Mouse (Mus musculus) neutrophil, adult 83 days (primary cell): ENCODE results near the gene Atf7. TPM values are rescaled to one million over a fixed set of nuclear protein-coding genes. Genes with fewer than 3 reads are reported as not detected.

Experiments used
- total RNA-seq, 2 experiments: library from RNA; stranded (reverse); gene quantifications; one replicate each; pipeline ENCODE4 v1.2.4; 2023

Atf7 gene
- 10 to 100 TPM; 69.5 to 74.2 TPM for total RNA-seq

DNA sequence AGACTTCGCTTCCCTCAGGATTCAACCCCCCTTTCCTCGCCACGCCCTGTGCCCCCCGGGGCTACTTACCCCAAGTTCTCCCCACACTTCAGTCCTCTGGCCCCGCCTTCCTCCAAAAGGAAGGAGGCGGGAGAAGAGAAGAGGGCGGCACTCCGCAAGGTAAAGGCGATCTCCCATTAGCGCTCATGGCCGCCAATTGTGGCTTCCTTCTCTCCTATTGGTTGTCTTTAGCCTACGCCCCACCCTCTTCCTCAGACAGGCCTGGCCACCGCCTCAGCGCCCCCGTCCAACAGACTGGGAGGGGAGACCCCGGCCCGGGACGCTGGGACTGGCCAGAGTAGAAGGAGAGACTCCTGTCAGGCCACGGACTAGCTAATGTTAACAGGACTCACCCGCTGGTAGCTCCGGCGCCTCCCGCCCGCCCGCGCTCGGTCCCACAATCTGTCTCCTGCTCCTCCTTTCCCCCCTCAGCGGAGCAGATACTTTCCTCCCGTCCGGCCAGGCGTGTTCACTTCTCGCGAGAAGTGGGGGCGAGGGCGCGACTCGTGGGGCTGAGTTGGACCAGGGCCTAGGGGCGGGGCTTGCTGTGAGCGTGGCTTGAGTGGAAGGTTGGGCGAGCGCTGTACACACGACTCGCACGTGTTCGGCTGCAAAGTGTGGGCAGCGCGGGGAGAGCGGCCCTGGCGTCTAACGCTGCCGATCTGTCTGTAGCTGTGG lies at the start of gene Atf7, which contains the start of gene Gm28047:
TSS of gene Atf7 (minus strand) at position 495 of the 717 bp plus-strand sequence.
TSS of gene Gm28047 (minus strand) at position 98 of the 717 bp plus-strand sequence.

DNA sequence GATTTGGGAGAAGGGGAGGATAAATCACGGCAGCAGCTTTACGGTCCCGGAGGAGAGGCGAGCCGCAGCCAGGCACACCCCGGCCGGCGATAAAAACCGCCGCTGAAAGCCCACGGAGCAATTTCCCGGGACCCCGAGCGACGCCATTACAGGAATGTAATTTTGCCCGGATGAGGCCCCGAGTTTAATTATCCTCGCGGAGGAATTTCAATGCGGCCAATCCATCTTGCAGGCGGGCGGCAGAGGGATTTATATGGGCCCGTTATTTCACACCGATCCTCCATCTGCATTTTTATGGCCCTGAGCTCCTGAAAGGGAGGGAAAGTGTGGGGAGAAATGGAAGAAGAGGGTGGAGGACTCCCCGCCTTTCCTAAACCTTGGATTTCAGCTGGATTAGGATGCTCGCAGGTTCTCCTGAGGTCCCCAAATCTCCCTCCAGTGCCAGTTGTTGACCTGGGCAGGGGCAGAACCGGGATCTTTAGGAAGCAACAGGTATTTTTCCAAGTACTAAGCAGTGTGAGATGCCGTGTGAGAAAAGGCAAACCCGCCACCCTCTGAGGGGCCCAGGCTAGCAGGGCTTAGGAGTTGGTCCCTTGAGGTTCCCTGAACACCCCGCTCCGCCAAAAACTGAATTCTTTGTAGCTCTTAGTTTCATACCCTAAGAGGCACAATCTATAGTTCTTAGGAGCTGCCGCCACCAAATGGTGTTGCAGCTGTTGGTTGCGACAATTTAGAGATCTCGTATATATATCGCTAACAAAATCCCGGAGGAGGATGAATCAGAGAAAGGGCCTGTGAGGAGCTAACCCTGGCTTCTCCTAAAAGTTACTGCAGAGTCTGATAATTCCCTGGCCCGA lies 47.2 kb upstream of the Atf7 start, which contains the start of gene Atp5g2:
TSS of gene Atp5g2 (minus strand) at position 138 of the 857 bp plus-strand sequence.

DNA sequence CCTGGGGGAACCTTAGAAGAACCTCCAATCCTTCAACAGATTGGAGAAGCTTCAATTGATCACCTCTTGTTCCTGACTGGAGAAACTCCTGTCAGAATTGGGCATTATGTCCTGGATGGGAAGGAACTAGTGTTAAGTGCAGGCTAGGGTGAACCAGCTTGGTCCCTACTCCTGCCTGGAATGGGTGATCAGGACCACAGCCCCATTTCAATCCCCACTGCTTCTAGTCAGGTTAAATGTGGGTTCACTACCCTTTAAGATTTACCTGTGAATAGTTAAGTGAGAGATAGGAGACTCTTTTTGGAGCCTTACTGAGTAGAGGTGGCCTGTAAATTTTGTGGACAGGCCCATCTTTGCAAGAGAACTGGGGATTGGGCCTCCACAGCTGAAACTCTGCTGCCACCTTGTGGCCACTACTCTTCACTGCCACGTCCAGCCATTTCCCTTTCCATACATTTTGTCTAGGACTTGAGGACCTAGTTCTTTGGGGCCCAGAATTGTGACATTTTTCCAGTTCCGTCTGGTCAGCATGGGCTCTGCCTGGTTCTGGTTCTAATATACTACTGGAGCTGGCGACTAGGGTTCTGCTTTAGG lies 100.3 kb downstream of the Atf7 start, which contains the start of gene Npff:
TSS of gene Npff (minus strand) at position 51 of the 594 bp plus-strand sequence.

DNA sequence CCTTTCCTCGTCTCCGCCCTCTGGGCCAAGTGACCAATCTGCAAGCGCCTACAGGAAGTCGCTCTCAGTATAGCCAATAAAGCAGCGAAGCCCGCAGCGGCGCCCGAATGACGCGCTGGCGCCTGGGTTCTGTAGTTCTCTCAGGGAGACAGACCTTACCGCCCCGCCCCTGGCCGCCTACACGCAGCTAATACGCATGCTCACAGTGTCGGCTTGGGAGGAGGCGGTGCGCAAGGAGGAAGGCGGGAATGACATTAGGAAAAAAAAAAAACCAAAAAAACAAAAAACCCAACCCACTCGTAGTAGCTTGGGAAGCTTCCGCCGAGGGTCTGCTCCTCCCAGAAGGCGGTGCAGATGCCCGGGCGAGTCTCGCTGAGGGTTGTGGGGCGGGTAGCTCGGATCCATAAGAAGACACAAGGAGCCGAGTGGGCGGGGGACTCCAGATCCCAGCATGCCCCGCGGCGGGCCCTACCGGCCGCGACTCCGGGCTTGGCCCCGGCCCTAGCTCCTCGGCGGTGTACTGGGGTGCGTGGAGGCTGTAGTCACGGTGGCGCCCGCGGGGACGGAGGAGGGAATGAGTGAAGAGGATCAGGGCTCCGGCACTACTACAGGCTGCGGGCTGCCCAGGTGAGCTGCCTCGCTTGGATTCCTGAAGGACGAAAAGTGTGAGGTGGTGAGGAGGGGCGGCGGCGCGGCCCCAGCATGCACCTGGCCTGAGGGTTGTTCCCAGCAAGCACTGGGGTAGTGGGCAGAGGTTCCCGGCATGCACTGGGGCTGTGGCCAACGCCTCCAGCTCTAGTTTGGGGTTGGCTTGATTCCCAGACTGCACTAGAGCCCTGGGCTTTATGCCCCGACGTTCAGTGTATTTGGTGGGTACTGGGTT lies 107.0 kb downstream of the Atf7 start, which contains the start of gene Tarbp2:
TSS of gene Tarbp2 (plus strand) at position 217 of the 883 bp plus-strand sequence.

DNA sequence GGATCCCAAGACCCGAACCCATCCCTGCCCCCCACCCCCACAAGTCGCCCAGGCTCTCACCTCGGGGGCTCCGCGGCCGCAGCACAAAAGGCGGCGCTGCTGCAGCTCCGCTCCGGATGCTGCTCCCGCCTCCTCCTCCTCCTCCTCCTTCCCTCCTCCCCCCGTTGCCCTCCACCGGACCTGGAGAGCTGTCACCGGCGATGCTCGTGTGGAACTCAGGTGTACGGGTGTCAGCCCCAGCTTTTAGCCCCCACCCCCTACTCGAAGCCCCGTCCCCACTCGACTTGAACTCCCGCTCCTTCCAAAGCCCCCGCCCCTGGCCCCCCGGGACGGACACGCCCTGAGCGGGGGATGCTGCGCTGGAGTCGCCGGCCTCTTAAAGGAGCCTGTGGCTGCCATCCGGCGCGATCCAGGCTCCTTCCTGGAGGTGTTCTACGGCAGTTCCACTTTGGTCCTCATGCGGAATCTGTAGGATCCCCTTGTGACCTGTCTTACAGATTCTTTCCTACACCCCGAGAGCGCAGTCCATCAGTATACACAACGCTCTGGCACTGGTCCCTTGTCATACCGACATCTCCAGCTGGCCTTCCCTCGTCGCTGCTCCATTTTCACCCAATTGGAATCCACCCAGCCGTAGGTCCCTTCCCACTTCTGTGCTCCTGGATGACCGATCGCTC lies 108.4 kb downstream of the Atf7 start, which contains the start of gene Map3k12:
TSS of gene Map3k12 (minus strand) at position 337 of the 677 bp plus-strand sequence.

DNA sequence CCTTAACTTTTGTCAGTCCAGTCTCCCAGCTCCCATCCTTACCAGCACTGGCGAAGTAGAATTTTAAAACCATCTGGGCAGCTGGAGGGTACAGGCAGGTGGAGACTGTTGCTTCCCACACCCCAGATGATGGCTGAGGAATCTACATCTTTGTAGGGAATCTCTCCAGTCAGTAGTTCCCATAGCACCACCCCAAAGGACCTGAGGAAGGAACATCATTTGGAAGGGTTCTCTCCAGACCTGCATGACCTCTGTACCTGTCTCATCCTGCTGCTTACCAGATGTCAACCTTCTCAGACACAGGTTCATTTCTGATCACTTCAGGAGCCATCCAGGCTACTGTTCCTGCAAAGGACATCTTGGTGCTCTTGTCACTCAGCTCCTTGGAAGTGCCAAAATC lies 121.8 kb downstream of the Atf7 start, which contains the start of gene Gm10337:
TSS of gene Gm10337 (plus strand) at position 276 of the 400 bp plus-strand sequence.

Other genes with a start within 250 kb of the Atf7 start
- gene Sp1, start 219.3 kb downstream of the Atf7 start, total RNA-seq = 100 to 1,000 TPM; 108 to 111 TPM
- 1 to 10 TPM in 1 of 2 experiments, not detected in 1; 2.0 TPM for gene Amhr2, start 180.1 kb downstream of the Atf7 start, total RNA-seq
- gene Prr13, start 166.4 kb downstream of the Atf7 start, total RNA-seq = 100 to 1,000 TPM; 305 to 384 TPM
- 100 to 1,000 TPM; 519 to 536 TPM for gene Pcbp2, start 154.9 kb downstream of the Atf7 start, total RNA-seq
- gene Gm10337, start 121.7 kb downstream of the Atf7 start, total RNA-seq = 1 to 10 TPM; 4.9 to 5.8 TPM
- gene Map3k12, start 108.4 kb downstream of the Atf7 start, total RNA-seq = under 1 TPM; 0.26 to 0.42 TPM
- 10 to 100 TPM; 18.1 to 18.4 TPM for gene Tarbp2, start 107.3 kb downstream of the Atf7 start, total RNA-seq
- 1 to 10 TPM; 5.3 to 7.1 TPM for gene Npff, start 100.5 kb downstream of the Atf7 start, total RNA-seq
- gene Gm28047, start 397 bp downstream of the Atf7 start, total RNA-seq = under 1 TPM in 1 of 2 experiments, not detected in 1; 0.86 TPM
- 1 to 10 TPM; 2.3 to 2.8 TPM for gene Atp5g2, start 46.9 kb upstream of the Atf7 start, total RNA-seq
- 10 to 100 TPM; 15.8 to 16.9 TPM for gene Calcoco1, start 96.7 kb upstream of the Atf7 start, total RNA-seq